Mouse (Mus musculus) layer of hippocampus, postnatal 25 days (tissue): ENCODE data around the gene Btbd19. TPM values are rescaled to one million over a fixed set of nuclear protein-coding genes. Genes with fewer than 3 reads are reported as not detected.

Experiments used
- DNase-seq, 2 experiments: peaks; one replicate each; pipeline ENCODE4 v3.0.0; 2022; ENCODE audit warnings: mixed read lengths in 2 of 2, low spot score in 1 of 2; ENCODE audit errors: extremely low spot score in 1 of 2
- total RNA-seq, 2 experiments: library from RNA; stranded (reverse); gene quantifications; 2 replicates each; pipeline ENCODE4 v1.2.3; 2021

Gene Btbd19
- total RNA-seq, 2 experiments from 2014 or later, result 10.5 to 12.1 TPM

DNA sequence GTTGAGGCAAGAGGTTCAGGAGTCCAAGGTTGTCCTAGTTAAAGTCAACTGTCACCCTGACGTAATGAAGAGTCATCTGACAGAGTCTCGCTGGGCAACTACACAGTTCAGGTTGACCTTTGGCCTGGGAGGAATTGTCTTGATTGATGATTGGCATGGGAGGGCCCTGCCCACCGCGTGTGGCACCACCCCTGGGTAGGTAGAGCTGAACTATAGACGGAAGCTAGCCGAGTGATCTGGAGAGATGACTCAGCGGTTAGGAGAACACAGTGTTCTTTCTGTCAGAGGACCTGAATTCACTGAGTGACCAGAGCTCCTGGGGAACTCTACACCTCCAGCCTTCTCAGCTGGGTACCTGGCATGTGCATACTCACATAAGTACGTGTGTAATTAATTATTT lies 10.5 kb upstream of the Btbd19 start:
- no peak for DNase-seq

DNA sequence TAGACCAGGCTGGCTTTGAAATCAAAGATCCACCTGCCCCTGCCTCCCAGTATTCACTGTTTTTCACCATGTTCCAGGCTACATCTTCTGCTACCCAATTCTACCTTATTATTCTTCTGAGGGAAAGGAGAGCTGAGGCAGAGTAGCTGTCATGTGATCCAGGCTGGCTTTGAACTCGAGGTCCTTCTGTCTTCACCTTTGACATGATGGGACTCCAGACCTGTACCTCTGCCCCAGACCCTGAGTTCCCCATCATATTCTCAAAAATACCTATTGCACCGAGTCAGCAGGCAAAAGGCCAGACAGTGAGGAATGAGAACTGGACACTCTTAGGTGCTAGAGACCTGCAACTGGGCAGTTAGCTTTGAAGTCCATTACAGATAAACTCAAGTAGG lies 9.1 kb upstream of the Btbd19 start:
- no peak for DNase-seq

- peak; percentile 91 to 93 for DNase-seq
These were observed 8.5 kb upstream of the Btbd19 start, which contains the start of gene Plk3 for GRCm38 (mm10) chr4:117133817-117134600. TSS of gene Plk3 (minus strand) at chr4:117133963.

GRCm38 (mm10) chr4:117133366-117133796 lies 7.9 kb upstream of the Btbd19 start:
- no peak for DNase-seq

DNA sequence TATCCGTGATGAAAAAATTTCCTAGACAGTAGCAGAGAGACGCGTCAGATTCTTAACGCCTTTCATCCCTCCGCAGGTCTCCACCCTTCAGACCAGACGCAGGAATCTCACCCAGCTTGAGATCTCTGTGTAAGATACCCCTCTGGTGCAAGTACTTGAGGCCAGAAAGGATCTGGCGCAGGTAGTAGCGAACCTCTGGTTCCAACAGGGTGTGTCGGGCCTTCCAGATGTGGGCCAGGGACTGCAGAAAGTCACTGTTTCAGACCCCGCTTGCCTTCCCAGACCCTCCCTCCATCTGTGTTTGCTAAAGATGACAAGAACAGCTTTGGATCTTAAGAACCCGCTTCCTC lies 7.2 kb upstream of the Btbd19 start:
- DNase-seq, result no peak

DNA sequence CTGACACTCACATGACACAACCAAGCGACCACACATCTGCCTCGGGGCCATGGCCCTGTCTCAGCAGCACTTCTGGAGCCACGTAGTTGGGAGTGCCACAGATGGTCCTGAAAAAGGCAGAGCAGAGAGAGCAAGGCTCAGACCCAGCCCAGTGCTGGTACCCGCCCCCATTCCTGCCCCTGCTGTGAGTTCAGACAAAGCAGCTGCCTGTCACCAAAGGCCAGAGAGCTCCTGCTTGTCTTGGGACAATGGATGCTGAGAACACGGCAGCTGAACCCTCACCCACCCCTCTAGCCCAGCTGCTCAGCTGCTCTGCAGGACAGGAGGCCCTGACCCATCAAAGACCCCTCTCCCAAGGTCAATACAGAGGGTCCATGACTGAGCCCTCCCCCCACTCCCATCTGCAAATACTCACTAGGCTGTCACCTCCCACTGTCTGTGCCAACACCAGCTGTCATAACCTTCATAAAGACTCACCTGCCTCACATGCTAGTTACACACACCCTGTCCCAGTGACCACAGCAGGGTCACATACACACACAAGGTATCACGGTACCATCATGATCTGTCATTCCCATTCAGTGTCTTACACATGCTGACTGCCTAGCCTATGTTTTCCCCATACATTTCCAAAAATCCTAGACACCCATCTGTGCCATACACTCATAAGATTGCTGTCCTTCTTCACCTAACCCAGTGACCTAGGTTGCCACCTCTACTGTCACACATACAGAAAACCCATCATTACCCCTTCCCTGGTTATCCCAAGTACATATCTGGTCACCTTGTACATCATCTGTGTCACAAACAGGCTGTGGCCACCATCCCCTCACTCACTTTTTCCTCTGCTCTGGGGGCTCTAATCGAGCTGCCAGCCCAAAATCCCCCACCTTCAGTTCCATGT lies 6.6 kb upstream of the Btbd19 start:
- no peak for DNase-seq

DNA sequence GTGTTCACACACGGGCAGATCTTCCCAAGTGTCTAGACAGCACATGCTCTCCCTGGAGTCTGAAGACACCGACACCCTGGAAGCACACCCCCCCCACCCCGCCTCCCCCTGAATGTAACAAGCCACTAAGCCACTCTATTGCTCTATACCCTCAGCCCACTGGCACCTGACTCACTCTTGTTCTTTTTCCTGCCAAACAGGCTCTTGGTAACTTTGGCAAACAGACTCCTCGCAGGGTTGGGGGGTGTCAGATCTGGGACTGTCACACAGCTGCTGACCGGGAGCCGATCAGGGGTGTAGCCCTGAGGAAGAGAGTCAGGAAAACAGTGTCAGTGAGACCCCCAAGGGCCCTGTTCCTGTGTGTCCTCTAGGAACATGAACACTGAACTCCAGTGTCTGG lies 5.7 kb upstream of the Btbd19 start:
- no peak for DNase-seq

- DNase-seq, result no peak
These were observed 5.3 kb upstream of the Btbd19 start for GRCm38 (mm10) chr4:117130790-117131189.

DNA sequence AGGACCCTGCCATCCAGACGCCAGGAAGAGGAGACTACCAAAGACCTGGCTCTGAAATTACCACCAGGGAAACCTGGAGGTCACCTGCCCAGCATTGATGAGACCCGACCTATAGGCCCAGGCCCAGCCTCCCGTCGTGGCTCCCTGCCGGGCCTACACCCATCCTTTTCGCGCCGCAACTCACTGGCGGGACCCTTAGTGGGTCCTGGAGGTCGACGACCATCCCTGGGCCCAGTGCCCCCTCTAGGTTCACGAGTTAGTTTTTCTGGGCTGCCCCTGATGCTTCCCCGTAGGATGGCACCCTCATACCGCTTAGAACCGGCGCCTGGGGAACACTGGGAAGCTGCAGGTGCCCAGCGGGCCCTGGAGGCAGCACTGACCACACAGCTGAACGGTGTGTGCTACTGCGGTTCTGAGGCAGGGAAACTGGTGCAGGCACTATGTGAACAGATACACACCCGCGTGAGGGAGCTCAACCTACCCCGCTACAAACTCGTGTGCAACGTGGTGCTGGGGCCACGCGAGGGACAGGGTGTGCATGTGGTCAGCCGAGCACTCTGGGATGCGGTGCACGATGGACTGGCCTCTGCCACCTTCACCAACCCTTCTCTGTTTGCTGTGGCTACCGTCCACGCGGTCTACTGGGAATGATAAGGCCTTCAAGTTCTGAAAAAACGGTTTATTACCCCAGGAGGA lies 2.6 kb upstream of the Btbd19 start:
- no peak for DNase-seq

DNA sequence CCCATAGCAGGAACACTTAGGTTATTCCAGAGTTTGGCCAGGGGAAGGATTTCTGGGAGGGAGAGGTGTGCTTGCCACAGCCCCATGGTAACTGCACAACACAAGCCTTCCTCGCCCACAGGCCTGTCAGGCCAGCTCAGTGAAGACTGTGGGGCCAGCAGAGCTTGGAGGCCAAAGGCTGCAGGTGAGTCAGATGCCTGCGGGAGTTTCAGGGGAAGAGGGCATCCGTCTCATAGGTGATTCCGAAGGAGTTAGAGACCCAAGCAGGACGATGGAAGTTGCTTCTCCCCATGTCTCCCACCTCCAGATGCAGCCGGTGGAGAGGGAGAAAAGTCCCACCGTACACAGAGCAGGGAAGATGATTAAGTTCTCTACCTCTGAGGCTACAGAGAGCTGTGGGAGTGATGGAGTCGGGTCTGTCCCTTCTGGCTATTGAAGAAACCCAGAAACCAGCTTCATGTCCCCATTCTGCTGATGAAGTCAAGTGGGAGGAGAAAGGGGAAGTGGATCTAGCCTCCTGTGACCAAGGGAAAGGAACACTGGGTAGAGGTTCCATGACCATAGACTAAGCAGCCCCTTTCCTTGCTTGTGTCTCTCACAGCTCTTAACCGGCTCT lies 1.3 kb upstream of the Btbd19 start, which contains the start of gene Tctex1d4:
Gene Tctex1d4, plus strand, starts transcription at position 120 of the 616 bp plus-strand sequence.
- no peak for DNase-seq

DNA sequence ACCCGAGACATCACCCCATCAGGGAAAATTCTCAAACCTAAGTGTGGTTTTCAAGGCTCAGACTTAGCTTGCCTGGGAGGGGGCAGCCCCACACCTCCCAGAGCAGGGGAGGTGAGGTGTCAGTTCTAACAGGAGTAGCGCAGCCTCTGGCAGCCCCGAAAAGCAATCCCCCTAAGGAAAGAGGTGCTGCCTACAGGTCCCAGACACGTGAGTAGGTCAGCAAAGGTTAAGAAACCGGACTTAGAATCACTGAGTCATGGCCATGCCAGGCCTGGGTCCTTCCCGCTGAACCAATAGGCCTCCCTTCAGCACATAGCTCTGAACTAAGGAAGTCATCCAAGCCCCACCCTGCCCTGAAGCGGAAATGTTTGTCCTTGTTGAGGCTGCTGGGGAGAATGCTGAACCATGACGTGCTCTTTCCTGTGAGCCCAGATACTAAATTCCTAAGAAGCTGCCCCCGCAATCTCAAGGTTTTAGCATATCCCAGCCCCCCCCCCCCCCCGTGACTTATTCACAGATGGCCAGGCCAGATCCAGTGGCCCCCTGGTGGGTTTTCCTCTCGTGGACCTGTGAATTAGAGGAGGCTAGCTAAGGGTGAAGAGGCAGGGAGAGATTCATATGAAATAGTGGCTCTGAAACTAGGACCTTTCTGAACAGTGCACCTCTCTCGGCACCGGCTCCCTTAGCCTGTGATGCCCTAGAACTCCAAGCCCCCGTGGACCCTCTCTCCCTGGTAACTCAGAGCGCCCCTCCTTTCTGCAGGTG lies 567 bp upstream of the Btbd19 start:
- DNase-seq, result no peak

DNA sequence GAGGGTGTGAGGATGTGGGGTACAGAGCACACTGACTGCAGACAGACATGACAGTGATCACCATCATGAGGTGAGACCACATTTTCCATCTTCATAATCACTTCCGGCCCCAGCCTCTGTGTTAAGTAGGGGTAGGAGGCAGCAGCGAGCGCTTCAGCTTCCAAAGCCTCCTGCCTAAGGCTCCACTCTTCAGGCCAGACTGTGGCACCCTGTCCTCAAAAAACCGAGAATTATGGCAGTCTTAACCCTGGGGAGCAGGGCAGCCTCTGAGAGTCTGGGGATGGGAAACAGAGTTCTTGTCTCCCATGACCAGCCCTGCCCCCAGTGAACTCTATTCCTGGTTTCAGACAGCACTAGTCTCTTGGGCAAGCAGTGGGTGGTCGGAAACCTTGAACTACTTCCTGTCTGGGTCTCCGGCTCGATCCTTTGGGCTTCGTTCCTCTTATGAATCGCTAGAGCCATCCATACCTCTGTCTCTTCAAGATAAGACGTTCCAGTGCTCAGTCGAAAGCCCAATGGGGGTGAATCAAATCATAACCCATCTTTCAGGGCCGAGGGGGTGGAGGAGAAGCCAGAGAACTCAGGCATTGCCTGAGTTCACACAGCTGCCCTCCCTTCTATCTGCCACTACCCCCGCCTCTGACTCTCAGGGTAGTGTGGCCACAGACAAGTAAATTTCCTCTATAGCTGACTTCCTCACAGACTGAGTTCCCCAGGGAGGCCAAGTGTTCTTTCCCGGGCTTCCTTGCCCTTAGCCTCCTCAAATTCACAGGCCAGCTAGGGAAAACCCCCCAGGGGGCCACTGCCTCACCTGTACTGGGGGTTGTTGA lies 792 bp downstream of the Btbd19 start:
- no peak for DNase-seq

DNA sequence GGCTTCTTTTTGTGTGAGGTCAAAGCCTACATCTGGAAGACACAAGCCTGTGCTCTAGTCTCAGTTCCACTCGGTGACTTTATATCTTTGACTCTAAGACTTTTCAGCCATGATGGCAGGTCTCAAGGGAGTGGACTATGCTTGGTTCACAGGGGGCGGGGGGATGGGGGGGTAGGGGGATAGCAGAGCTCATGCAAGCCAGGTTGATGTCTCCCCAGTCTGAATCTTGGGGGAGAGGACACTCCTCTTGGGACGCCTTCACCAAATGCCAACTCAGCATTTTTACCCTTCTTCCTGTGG lies 1.4 kb downstream of the Btbd19 start:
- no peak for DNase-seq

DNA sequence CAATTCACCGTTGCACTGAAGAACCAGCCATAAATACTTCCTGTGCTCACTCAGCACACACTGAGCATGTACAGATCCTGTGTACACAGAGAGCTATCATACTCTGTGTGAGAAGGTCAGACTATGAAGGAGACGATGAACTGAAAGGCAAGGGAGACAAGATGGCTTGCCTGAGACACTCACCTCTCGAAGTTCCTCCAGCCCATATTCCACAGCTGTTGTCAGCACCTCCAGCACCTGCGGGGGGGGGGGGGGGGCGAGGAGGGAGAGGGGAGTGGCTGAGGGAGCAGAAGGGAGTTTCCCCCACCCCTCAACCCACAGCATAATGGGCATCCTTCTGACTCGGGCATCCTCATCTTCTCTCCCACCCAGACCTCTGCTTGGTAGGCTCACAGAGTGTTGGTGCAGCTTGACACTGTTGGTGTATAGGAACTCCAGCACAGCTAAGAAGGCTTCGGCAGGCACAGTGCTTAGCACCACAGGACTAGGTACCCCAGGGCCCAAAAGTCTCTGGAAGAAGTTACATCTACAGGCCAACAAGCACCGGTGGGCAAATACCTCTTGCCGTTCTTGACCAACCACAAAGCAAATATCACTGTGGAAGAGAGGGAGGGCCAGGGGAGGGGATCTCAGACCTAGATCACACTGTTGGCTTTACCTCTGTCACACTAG lies 1.8 kb downstream of the Btbd19 start:
- DNase-seq, result no peak

- DNase-seq, result no peak
These were observed 3.3 kb downstream of the Btbd19 start for GRCm38 (mm10) chr4:117122209-117122608.

- DNase-seq, result peak; percentile 82 to 84
These were observed 4.8 kb downstream of the Btbd19 start for GRCm38 (mm10) chr4:117120445-117121414.

DNA sequence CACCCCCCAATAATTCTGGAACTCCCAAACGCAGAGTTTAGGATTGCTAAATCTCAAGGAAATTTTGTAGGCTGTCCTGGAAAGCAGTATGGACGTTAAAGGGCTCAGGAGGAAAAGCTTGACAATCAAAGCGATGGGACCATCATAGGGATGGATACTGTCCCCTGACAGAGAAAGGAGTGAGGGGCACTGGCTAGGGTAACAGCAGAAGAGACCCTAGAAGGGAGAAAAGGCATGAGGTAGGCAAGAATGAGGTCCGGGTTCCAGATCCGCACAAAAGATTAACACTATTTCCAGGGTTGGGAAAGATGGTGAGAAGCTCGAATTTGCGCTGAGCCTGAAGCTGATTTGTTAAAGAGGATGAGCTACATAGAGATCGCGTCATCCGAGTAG lies 5.5 kb downstream of the Btbd19 start:
- DNase-seq, result no peak
